10 mouse cellular contexts compared by ENCODE assay signal in the genomic region with DNA sequence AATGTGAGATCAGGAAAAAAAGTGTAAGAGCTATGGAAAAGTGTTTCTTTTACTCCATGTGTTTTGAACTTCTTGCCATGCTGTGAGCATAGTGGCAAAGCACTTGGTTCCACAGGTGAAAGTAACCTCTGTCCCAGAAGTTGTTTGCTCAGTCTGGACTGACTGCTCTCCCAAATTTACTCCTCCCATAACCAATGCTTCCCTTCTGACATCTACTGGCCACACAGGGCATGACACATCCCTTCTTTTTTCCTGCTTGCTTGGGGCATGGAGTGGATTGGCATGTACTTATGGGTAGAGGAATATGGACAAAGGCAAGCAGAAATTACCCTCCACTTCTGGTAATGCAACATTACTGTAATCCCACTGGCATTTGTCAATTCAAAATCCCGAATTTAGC. TPM values are rescaled to one million over a fixed set of nuclear protein-coding genes. Genes with fewer than 3 reads are reported as not detected.
DNase-seq lines count a peak whose midpoint lies in the region; ATAC-seq and TF ChIP-seq lines count a peak whose summit lies in the region.
"Had no signal": no experiment of that assay in that cellular context is flagged by ENCODE, and none has a peak within 500 bp of the region (broad histone marks: within the 10 kb centered on the region; RNA-seq: fewer than 3 reads in every experiment).

No protein-coding gene starts in this region.

- peak; percentile 42 for DNase-seq in hindbrain, embryonic 11.5 days (ENCODE audit: low spot score)
- DNase-seq in G1E (ENCODE audit: low spot score): no peak
- DNase-seq in embryo, embryonic 9.5 days (ENCODE audit: extremely low spot score): peak; percentile 53
- peak; percentile 41 to 76 for DNase-seq in lung, postnatal 4 days
- no peak for DNase-seq in cerebellum, adult 8-10 months

- H3K4me2 ChIP-seq in hindbrain, embryonic 11.5 days (replicated peaks; ENCODE audit: low read depth, low read length): no peak overlapping the region
- H3K4me2 ChIP-seq in hindbrain, embryonic 12.5 days (replicated peaks): no peak overlapping the region
- H3K4me2 ChIP-seq in kidney, embryonic 15.5 days: no peak overlapping the region
- H3K4me2 ChIP-seq: liver, embryonic 15.5 days had no signal

- H3K9ac ChIP-seq in hindbrain, embryonic 11.5 days (ENCODE audit: low read depth, low read length): no peak overlapping the region
- H3K9ac ChIP-seq in hindbrain, embryonic 12.5 days: no peak overlapping the region
- no peak overlapping the region for H3K9ac ChIP-seq in kidney, embryonic 15.5 days
- H3K9ac ChIP-seq: liver, embryonic 15.5 days had no signal

- 2% methylated on average over 1 of the region's 1 CpGs for WGBS in hindbrain, embryonic 11.5 days
- WGBS in hindbrain, embryonic 12.5 days: 6% methylated on average over 1 of the region's 1 CpGs
- WGBS in kidney, embryonic 15.5 days: 3% methylated on average over 1 of the region's 1 CpGs

- TF ChIP-seq CTCF in G1E (IDR thresholded peaks at IDR 0.05; ENCODE audit: low read depth, low read length): peak; percentile 62

- no peaks in the 10 kb centered on the region for H3K27me3 ChIP-seq in hindbrain, embryonic 11.5 days (ENCODE audit: control insufficient read depth, insufficient read depth, low read length)
- no peaks in the 10 kb centered on the region for H3K27me3 ChIP-seq in hindbrain, embryonic 12.5 days
- H3K27me3 ChIP-seq in G1E (ENCODE audit: insufficient read depth, low read length): peaks cover 3% of the 10 kb centered on the region; the same call in 1 of the 2 replicates
- H3K27me3 ChIP-seq in kidney, embryonic 15.5 days: no peaks in the 10 kb centered on the region
- H3K27me3 ChIP-seq: liver, embryonic 15.5 days had no signal

- H3K4me1 ChIP-seq in hindbrain, embryonic 11.5 days (replicated peaks; ENCODE audit: control insufficient read depth, insufficient read depth, low read length): no peaks in the 10 kb centered on the region
- no peaks in the 10 kb centered on the region for H3K4me1 ChIP-seq in hindbrain, embryonic 12.5 days
- no peaks in the 10 kb centered on the region for H3K4me1 ChIP-seq in G1E (ENCODE audit: insufficient read depth, low read depth, low read length)
- no peaks in the 10 kb centered on the region for H3K4me1 ChIP-seq in kidney, embryonic 15.5 days
- H3K4me1 ChIP-seq: liver, embryonic 15.5 days had no signal

- no peak for ATAC-seq in hindbrain, embryonic 11.5 days (ENCODE audit: low FRiP score)
- ATAC-seq in hindbrain, embryonic 12.5 days (ENCODE audit: low FRiP score): no peak
- ATAC-seq in G1E (ENCODE audit: extremely low read depth, insufficient number of reproducible peaks, low FRiP score, poor library complexity, severe bottlenecking): no peak
- 0 out of 2 replicates have a peak, but pooled peaks have one; percentile 60 for ATAC-seq in kidney, embryonic 15.5 days (replicated peaks; ENCODE audit: low FRiP score)
- no peak for ATAC-seq in inflammation-experienced regulatory T-cells, adult 6 months

- no peaks in the 10 kb centered on the region for H3K9me3 ChIP-seq in hindbrain, embryonic 11.5 days (ENCODE audit: control insufficient read depth, low read length)
- H3K9me3 ChIP-seq in hindbrain, embryonic 12.5 days (replicated peaks): no peaks in the 10 kb centered on the region
- no peaks in the 10 kb centered on the region for H3K9me3 ChIP-seq in G1E (replicated peaks)
- H3K9me3 ChIP-seq in kidney, embryonic 15.5 days (replicated peaks): no peaks in the 10 kb centered on the region
- H3K9me3 ChIP-seq: liver, embryonic 15.5 days had no signal

- no peaks in the 10 kb centered on the region for H3K36me3 ChIP-seq in hindbrain, embryonic 11.5 days (ENCODE audit: control insufficient read depth, insufficient read depth, low read length)
- no peaks in the 10 kb centered on the region for H3K36me3 ChIP-seq in hindbrain, embryonic 12.5 days
- no peaks in the 10 kb centered on the region for H3K36me3 ChIP-seq in G1E (replicated peaks)
- H3K36me3 ChIP-seq in kidney, embryonic 15.5 days: no peaks in the 10 kb centered on the region
- H3K36me3 ChIP-seq: liver, embryonic 15.5 days had no signal

- H3K4me3 ChIP-seq in hindbrain, embryonic 11.5 days (ENCODE audit: low read depth, low read length): no peak overlapping the region
- no peak overlapping the region for H3K4me3 ChIP-seq in hindbrain, embryonic 12.5 days
- H3K4me3 ChIP-seq in G1E (ENCODE audit: low read depth, low read length): no peak overlapping the region
- H3K4me3 ChIP-seq in kidney, embryonic 15.5 days (replicated peaks): no peak overlapping the region
- H3K4me3 ChIP-seq: liver, embryonic 15.5 days had no signal

- no peak overlapping the region for H3K27ac ChIP-seq in hindbrain, embryonic 11.5 days (ENCODE audit: low read depth, low read length)
- no peak overlapping the region for H3K27ac ChIP-seq in hindbrain, embryonic 12.5 days
- no peak overlapping the region for H3K27ac ChIP-seq in kidney, embryonic 15.5 days
- H3K27ac ChIP-seq: liver, embryonic 15.5 days had no signal

RNA-seq across cellular contexts. Expression of gene Ppp2r3d, which starts 20.1 kb away (rescaled TPM):
- 110 and 118 TPM in 2 replicates for polyA plus RNA-seq in hindbrain, embryonic 11.5 days (2014; fragmentation: Nextera tagmentation; extraction: Ambion mirVana)
- polyA plus RNA-seq in hindbrain, embryonic 12.5 days (2016; fragmentation: Nextera tagmentation; extraction: Ambion mirVana): 186 and 188 TPM in 2 replicates
- total RNA-seq in G1E (2014; fragmentation: Nextera tagmentation): 32.1 and 32.4 TPM in 2 replicates
- total RNA-seq in G1E (2017): 17.5 and 17.9 TPM in 2 replicates
- 137 and 169 TPM in 2 replicates for polyA plus RNA-seq in G1E (2012)
- polyA plus RNA-seq in kidney, embryonic 15.5 days (2015; fragmentation: Nextera tagmentation; extraction: Ambion mirVana): 130 and 150 TPM in 2 replicates
- polyA plus RNA-seq in inflammation-experienced regulatory T-cells, adult 6 months (2017; shearing (Covaris generic)): 10 to 100 TPM; 12.6 to 23.4 (median 13.9) TPM

RNA-seq across cellular contexts. Expression of gene Gm21836, which starts 37.0 kb away (rescaled TPM):
- polyA plus RNA-seq in hindbrain, embryonic 11.5 days (2014; fragmentation: Nextera tagmentation; extraction: Ambion mirVana): not detected in 2 replicates
- polyA plus RNA-seq in hindbrain, embryonic 12.5 days (2016; fragmentation: Nextera tagmentation; extraction: Ambion mirVana): not detected in 2 replicates
- total RNA-seq in G1E (2014; fragmentation: Nextera tagmentation) (not detected in 2 replicates), G1E (2017) (not detected in 2 replicates)
- polyA plus RNA-seq in G1E (2012): not detected in 2 replicates
- polyA plus RNA-seq in kidney, embryonic 15.5 days (2015; fragmentation: Nextera tagmentation; extraction: Ambion mirVana): not detected in 2 replicates
- polyA plus RNA-seq in inflammation-experienced regulatory T-cells, adult 6 months (2017; shearing (Covaris generic)): not detected
- polyA plus RNA-seq: liver, embryonic 15.5 days; testis, adult 2 months had no signal

Comparison
In these comparisons a context has a peak if more than half of its experiments do, and no peak if none do; other contexts are left out.
1. DNase-seq: peak in hindbrain, embryonic 11.5 days (single experiment), embryo, embryonic 9.5 days (single experiment) and lung, postnatal 4 days (2 of 2); none in G1E (single experiment) and cerebellum, adult 8-10 months (single experiment).